Mouse (Mus musculus) midbrain, postnatal 0 days (tissue): ENCODE measurements around the gene Sap30l. TPM values are rescaled to one million over a fixed set of nuclear protein-coding genes. Genes with fewer than 3 reads are reported as not detected.
"Not testable (repeated sequence)": the region's sequence is repeated elsewhere in the genome, so short reads cannot be mapped to it uniquely, and the experiment has no call there.

Source experiments
- ATAC-seq: fragments of 200-750 bp; cut with Nextera tagmentation; 2 replicates; pipeline ENCODE4 v1.8.0; 2017; ENCODE audit warnings: moderate number of reproducible peaks, mild to moderate bottlenecking, moderate TSS enrichment, moderate library complexity; ENCODE audit not compliant: low FRiP score
- DNase-seq: peaks from one replicate; pipeline ENCODE4 v3.0.0-alpha.2; 2015; ENCODE audit warnings: low spot score
- H3K27ac ChIP-seq: fragments of 300-500 bp; sonication (generic); 2 replicates; pipeline ENCODE4 v1.5.1; 2014; ENCODE audit warnings: low read depth, mild to moderate bottlenecking, low read length, mixed read lengths
- H3K27me3 ChIP-seq: fragments of 300-500 bp; sonication (generic); 2 replicates; pipeline ENCODE4 v1.6.1; 2014; ENCODE audit warnings: low read length, control low read depth, mixed read lengths; ENCODE audit not compliant: insufficient read depth
- H3K36me3 ChIP-seq: fragments of 300-500 bp; sonication (generic); 2 replicates; pipeline ENCODE4 v1.6.1; 2014; ENCODE audit warnings: low read length, control low read depth, mixed read lengths; ENCODE audit not compliant: insufficient read depth
- H3K4me1 ChIP-seq: fragments of 300-500 bp; sonication (generic); 2 replicates; pipeline ENCODE4 v1.6.1; 2014; ENCODE audit warnings: mild to moderate bottlenecking, control low read depth, antibody characterized with exemption, low read length, mixed read lengths; ENCODE audit not compliant: insufficient read depth
- H3K4me2 ChIP-seq: fragments of 300-500 bp; sonication (generic); 2 replicates; pipeline ENCODE4 v1.6.1; 2014; ENCODE audit warnings: low read depth, mild to moderate bottlenecking, low read length, mixed read lengths; ENCODE audit not compliant: poor library complexity, severe bottlenecking
- H3K4me3 ChIP-seq: fragments of 300-500 bp; sonication (generic); 2 replicates; pipeline ENCODE4 v1.5.1; 2014; ENCODE audit warnings: low read depth, mild to moderate bottlenecking, low read length, moderate library complexity
- H3K9ac ChIP-seq: fragments of 300-500 bp; sonication (generic); replicated peaks from 2 replicates; pipeline ENCODE4 v1.6.1; 2014; ENCODE audit warnings: mild to moderate bottlenecking, low read length, moderate library complexity, mixed read lengths; ENCODE audit not compliant: poor library complexity, severe bottlenecking
- H3K9me3 ChIP-seq: fragments of 300-500 bp; sonication (generic); 2 replicates; pipeline ENCODE4 v1.6.1; 2016; ENCODE audit warnings: low read length, control low read depth
- CTCF ChIP-seq: IDR thresholded peaks from 2 replicates; pipeline ENCODE4 v1.5.1; 2016; ENCODE audit warnings: antibody characterized with exemption, mild to moderate bottlenecking
- WGBS: fragments of 180-500 bp; shearing (Covaris S2); extraction: QIAGEN DNeasy Blood & Tissue Kit; methylation state at CpG from one replicate; pipeline ENCODE4 v1.1.7; 2014; 5-methylcytosine and 5-hydroxymethylcytosine counted together
- polyA plus RNA-seq: library from polyadenylated mRNA; unstranded; fragments of >200 nt; fragmentation: Nextera tagmentation; extraction: Ambion mirVana; gene quantifications from 2 replicates; pipeline ENCODE4 v1.2.1, GENCODE M21; 2015
- total RNA-seq: library from RNA; depleted of rRNA; stranded (reverse); fragments of >200 nt; gene quantifications from 2 replicates; pipeline ENCODE4 v1.2.3, GENCODE M21; 2014

Gene Sap30l
- total and polyA plus RNA-seq, 2 experiments from 2014 or later: 11.6 to 35.1 TPM

DNA sequence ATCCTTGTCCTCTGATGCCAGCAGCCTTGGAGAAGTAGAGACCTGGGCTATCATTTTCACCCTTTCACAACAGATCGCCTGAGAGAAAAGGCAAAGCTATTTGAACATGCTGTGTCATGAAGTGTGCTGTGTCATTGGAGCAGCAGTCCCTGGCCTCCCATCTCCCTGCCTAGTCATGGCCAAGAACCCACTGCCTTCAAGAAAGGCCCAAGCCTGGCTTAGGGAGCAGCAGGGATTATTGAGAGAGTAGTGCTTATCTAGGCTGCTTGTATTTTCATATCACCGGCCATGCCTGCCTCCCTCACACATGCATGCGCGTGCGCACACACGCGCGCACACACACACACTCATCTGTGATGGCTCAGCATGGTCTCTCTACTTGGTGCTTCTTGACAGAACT lies 10.8 kb downstream of the Sap30l start:
- Histone ChIP-seq H3K4me1 (no peaks in the 10 kb centered on the region), H3K9me3 (no peaks in the 10 kb centered on the region), H3K4me2 (no peak overlapping the region), H3K27ac (no peak overlapping the region), H3K9ac (no peak overlapping the region), H3K4me3 (no peak overlapping the region), H3K36me3 (peaks cover 19% of the 10 kb centered on the region), H3K27me3 (no peaks in the 10 kb centered on the region)
- 97% methylated on average over 8 of the region's 8 CpGs for WGBS
- DNase-seq (no peak), ATAC-seq (no peak)
- TF ChIP-seq CTCF: no peak

DNA sequence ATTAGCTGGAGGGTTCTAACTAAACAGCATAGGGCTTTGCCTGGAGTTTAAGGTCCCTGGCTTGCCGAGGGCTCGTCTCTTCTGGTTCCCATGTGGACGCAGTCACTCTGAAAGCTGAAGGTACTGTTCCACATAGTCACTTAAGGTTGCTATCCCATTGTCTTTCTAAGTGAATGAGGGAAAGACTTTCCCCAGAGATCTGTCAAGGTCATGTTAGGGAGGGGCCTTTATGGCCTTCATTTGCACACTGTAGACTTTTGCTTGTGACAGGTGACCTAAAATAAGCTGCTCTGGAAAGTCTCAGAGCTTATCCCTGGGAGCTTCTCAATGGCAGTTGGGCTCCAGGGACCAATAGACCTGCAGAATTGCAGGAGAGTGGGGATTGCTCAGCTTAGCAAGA lies 12.2 kb downstream of the Sap30l start:
- no peak overlapping the region for H3K4me3 ChIP-seq
- H3K4me1 ChIP-seq: no peaks in the 10 kb centered on the region
- H3K4me2 ChIP-seq: no peak overlapping the region
- ATAC-seq: no peak
- DNase-seq: no peak
- H3K9me3 ChIP-seq: no peaks in the 10 kb centered on the region
- H3K9ac ChIP-seq: no peak overlapping the region
- 95% methylated on average over 3 of the region's 3 CpGs for WGBS
- no peak for TF ChIP-seq CTCF
- H3K36me3 ChIP-seq: peaks cover 16% of the 10 kb centered on the region
- H3K27ac ChIP-seq: no peak overlapping the region
- H3K27me3 ChIP-seq: no peaks in the 10 kb centered on the region

DNA sequence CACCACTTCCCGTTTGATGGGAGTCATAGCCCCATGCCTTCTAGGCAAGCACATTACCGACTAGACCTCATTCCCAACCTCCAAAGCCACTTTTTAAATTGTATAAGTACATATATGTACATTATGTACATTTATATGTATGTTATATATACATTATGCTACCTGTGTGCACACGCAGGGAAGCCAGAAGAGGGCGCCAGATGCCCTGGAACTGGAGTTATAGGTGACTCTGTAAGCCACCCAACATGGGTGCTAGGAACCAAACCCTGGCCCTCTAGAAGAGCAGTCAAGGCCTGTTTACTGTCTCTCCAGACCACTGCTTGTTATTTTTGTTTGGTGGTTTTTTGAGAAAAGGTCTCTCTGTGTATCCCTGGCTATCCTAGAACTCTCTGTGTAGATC lies 16.8 kb downstream of the Sap30l start:
- Histone ChIP-seq H3K9me3 (no peaks in the 10 kb centered on the region), H3K36me3 (no peaks in the 10 kb centered on the region), H3K4me2 (no peak overlapping the region), H3K4me3 (no peak overlapping the region), H3K9ac (no peak overlapping the region), H3K27me3 (no peaks in the 10 kb centered on the region), H3K4me1 (no peaks in the 10 kb centered on the region), H3K27ac (no peak overlapping the region)
- 95% methylated on average over 4 of the region's 4 CpGs for WGBS
- TF ChIP-seq CTCF: no peak
- DNase-seq (no peak), ATAC-seq (no peak)

DNA sequence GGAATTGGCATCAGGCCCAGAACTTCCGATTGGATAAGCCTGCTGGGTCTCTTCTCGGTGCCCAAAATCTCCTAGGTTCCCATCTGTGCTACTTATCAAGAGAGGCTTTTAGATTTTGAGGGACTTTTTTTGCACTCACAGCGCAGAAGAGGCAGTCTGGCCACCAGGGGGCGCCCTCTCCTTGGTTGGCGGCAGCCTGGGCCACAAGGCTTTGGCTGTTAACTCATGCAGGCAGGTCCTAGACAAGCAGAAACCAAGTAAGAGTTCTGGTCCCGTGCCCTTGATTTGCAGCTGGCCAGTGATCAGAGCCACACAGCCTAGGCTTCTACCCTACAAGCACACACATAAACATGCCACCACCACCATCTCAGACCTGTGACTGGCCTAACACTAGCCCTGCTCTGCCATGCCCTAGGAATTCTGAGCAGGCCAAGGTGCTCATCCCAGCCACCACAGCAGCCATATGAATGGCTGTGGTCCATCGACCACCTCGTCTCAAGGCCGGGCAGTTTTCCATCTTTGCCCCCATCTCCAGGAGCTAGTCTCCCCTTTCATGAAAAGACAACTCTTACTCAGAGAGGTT lies 18.7 kb downstream of the Sap30l start:
- H3K9me3 ChIP-seq: no peaks in the 10 kb centered on the region
- H3K4me3 ChIP-seq: no peak overlapping the region
- H3K36me3 ChIP-seq: no peaks in the 10 kb centered on the region
- H3K4me1 ChIP-seq: no peaks in the 10 kb centered on the region
- DNase-seq: peak; percentile 71
- H3K27me3 ChIP-seq: no peaks in the 10 kb centered on the region
- no peak overlapping the region for H3K9ac ChIP-seq
- ATAC-seq: no peak
- H3K4me2 ChIP-seq: no peak overlapping the region
- whole genome bisulfite sequencing: 31% methylated on average over 9 of the region's 9 CpGs
- no peak overlapping the region for H3K27ac ChIP-seq
- TF ChIP-seq CTCF: peak; percentile 84

DNA sequence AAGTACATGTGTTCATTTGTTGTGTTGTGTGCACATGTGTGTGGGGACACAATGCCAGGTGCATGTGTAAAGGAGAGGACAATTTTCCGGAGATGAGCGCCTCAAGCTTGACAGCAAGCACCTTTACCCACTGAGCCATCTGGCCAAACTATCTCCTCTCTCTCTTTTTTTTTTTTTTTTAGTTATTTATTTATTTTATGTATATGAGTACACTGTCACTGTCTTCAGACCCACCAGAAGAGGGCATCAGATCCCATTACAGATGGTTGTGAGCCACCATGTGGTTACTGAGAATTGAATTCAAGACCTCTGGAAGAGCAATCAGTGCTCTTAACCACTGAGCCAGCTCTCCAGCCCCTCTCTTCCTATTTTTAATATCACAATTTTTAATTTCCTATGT lies 21.7 kb downstream of the Sap30l start:
- DNase-seq, H3K4me3 ChIP-seq, H3K9me3 ChIP-seq, H3K4me1 ChIP-seq, H3K9ac ChIP-seq, H3K4me2 ChIP-seq, H3K27me3 ChIP-seq, H3K27ac ChIP-seq, H3K36me3 ChIP-seq, ATAC-seq: not testable (repeated sequence)
- 94% methylated on average over 2 of the region's 2 CpGs for WGBS

DNA sequence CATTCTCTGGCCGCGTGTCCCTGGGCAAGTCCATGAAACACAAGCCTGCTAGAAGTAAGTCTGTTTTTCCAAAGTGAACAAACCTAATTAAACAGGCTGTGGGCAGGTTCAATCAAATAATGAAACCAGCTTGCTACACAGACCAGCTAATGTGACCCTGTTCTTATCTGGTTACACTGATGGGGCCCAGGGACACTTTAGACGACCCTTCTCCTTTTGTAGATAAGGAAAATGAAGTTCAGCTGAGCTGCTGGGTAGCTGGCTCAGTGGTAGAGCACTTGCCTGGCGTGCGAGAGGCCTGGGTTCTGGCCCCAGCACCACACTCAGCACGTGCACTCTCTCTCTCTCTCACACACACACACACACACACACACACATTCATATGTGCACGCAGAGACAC lies 22.3 kb downstream of the Sap30l start:
- no peaks in the 10 kb centered on the region for H3K36me3 ChIP-seq
- no peak overlapping the region for H3K27ac ChIP-seq
- H3K4me1 ChIP-seq: 0 out of 2 replicates have a peak, but pooled peaks cover 3% of the 10 kb centered on the region
- no peak overlapping the region for H3K4me3 ChIP-seq
- TF ChIP-seq CTCF: no peak
- H3K9me3 ChIP-seq: no peaks in the 10 kb centered on the region
- no peak overlapping the region for H3K4me2 ChIP-seq
- no peak for ATAC-seq
- H3K9ac ChIP-seq: no peak overlapping the region
- WGBS: 81% methylated on average over 7 of the region's 7 CpGs
- peaks cover 8% of the 10 kb centered on the region for H3K27me3 ChIP-seq
- DNase-seq: no peak

DNA sequence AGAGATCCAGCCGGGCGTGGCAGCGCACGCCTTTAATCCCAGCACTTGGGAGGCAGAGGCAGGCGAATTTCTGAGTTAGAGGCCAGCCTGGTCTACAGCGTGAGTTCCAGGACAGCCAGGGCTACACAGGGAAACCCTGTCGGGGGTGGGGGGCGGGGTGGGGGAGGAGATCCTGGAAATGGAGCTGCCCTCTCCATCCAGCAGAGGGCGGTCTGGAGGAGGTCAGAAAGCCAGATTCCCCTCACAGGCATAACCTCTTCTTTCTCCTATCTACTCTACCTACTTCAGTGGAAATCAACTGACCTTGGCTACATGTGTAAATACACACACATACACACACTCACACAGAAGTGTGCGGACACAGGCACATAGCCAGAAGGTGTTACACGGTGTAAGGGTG lies 23.8 kb downstream of the Sap30l start:
- not testable (repeated sequence) for H3K9ac ChIP-seq, ATAC-seq, H3K4me3 ChIP-seq, H3K4me2 ChIP-seq, H3K36me3 ChIP-seq, H3K4me1 ChIP-seq, H3K27ac ChIP-seq, DNase-seq, H3K9me3 ChIP-seq
- WGBS: 42% methylated on average over 10 of the region's 11 CpGs
- peaks cover 16% of the 10 kb centered on the region for H3K27me3 ChIP-seq
